Mouse (Mus musculus) small intestine, adult 2 months (tissue): ENCODE results near the gene Socs5.

Experiments used
- CTCF ChIP-seq: fragments of 200-500 bp; IDR thresholded peaks from 2 replicates; pipeline ENCODE4 v1.5.1; 2012; ENCODE audit warnings: low read depth, mild to moderate bottlenecking, control low read depth, inconsistent platforms, low read length, moderate library complexity, mixed read lengths; ENCODE audit not compliant: insufficient replicate concordance, insufficient read length; ENCODE audit errors: extremely low read depth
- POLR2A ChIP-seq: fragments of 200-500 bp; IDR thresholded peaks from 2 replicates; pipeline ENCODE4 v1.6.1; 2012; ENCODE audit warnings: low read depth, mild to moderate bottlenecking, control low read depth, inconsistent platforms, low read length, moderate library complexity

GRCm38 (mm10) chr17:87102636-87103035 lies 4.8 kb upstream of the Socs5 start:
- TF ChIP-seq POLR2A = no peak
- no peak for TF ChIP-seq CTCF
